Mouse (Mus musculus): ENCODE data around the gene Dpy30. TPM values are rescaled to one million over a fixed set of nuclear protein-coding genes. Genes with fewer than 3 reads are reported as not detected.
"Not testable (repeated sequence)": the region's sequence is repeated elsewhere in the genome, so short reads cannot be mapped to it uniquely, and the experiment has no call there.

Dpy30 gene
- polyA plus RNA-seq (2015; fragmentation: Nextera tagmentation; extraction: Ambion mirVana), result 202 and 214 TPM in 2 replicates

DNA sequence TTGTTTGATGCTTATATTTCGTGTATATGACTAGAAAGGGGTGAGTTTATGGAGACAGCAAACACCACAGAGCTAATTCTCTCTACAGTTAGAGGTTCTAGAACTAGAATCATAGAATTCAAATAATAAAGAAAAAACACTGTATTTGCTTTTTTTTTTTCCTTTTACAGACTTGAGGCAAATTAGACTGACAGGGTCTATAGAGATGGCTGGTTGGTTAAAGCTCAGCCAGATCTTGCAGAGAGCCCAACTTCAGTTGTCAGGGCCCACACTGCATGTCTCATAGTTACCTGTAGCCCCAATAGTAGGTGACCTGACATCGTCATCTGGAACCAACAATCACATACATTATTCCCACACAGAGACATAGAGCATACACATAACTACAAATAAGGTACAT is at the start of gene Dpy30:
Gene Dpy30, minus strand, starts transcription at position 101 of the 400 bp plus-strand sequence.
- no peaks in the 10 kb centered on the region for H3K9me3 ChIP-seq
- H3K9ac ChIP-seq (replicated peaks), result no peak within 1 kb of the TSS
- no peaks in the 10 kb centered on the region for H3K36me3 ChIP-seq
- no peak within 1 kb of the TSS for H3K4me2 ChIP-seq (replicated peaks)
- no peak within 1 kb of the TSS for H3K4me3 ChIP-seq
- no peaks in the 10 kb centered on the region for H3K27me3 ChIP-seq
- ATAC-seq (replicated peaks), result no peak
- no peak within 1 kb of the TSS for H3K27ac ChIP-seq (replicated peaks)
- 74% methylated on average over 2 of the region's 2 CpGs for WGBS
- H3K4me1 ChIP-seq, result no peaks in the 10 kb centered on the region

DNA sequence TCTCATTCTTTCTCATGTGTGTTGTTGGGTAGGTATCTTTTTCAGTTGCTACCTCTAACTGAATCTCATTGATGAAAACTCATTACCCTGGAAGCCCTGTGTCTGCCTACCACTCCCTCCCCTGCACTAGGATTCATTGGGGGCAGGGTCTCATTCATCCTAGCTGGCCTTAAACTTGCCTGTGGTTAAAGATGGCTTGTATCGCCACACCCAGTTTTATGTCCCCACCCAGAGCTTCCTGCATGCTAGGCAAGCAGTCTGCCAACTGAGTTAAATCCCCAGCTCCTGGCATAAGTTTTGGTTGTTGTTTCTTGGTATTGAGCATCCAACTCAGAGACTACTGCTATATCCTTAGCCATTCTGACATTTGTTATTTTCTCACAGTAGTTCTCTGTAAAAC is 39.8 kb upstream of the Dpy30 start:
- Histone ChIP-seq H3K9me3 (no peaks in the 10 kb centered on the region), H3K27ac (replicated peaks) (no peak overlapping the region), H3K4me1 (no peaks in the 10 kb centered on the region), H3K27me3 (no peaks in the 10 kb centered on the region), H3K4me3 (no peak overlapping the region), H3K9ac (replicated peaks) (no peak overlapping the region), H3K36me3 (peaks cover 48% of the 10 kb centered on the region), H3K4me2 (replicated peaks) (no peak overlapping the region)
- no peak for ATAC-seq (replicated peaks)
- WGBS, result 88% methylated on average over 1 of the region's 1 CpGs

DNA sequence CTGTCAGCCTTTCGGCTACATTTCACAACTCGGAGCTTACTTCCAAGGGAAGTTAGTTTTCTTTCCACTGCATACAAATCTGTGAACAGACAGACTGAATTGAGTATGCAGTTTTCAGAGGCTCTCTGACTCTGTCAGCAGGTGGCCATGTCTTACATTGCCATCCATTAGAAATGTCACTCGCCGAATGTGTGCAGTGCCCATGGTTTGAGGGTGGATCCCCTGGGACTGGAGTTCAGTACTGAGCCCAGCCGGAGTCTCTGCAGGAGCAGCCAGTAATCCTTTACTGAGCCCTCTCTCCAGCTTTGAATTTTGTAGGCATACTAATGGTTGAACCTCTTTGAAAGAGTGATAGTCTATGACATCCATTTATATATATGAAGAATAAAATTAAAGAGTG is 17.4 kb upstream of the Dpy30 start:
- H3K27me3 ChIP-seq, result no peaks in the 10 kb centered on the region
- H3K9me3 ChIP-seq, result no peaks in the 10 kb centered on the region
- H3K4me3 ChIP-seq, result peak overlapping the region; percentile 87
- no peak overlapping the region for H3K27ac ChIP-seq (replicated peaks)
- peak overlapping the region; percentile 22; the same call in 1 of the 2 replicates for H3K9ac ChIP-seq (replicated peaks)
- ATAC-seq (replicated peaks), result no peak
- peak overlapping the region; percentile 58 for H3K4me2 ChIP-seq (replicated peaks)
- peaks cover 7% of the 10 kb centered on the region; the same call in 1 of the 2 replicates for H3K36me3 ChIP-seq
- H3K4me1 ChIP-seq, result peaks cover 43% of the 10 kb centered on the region
- WGBS, result 63% methylated on average over 5 of the region's 5 CpGs

DNA sequence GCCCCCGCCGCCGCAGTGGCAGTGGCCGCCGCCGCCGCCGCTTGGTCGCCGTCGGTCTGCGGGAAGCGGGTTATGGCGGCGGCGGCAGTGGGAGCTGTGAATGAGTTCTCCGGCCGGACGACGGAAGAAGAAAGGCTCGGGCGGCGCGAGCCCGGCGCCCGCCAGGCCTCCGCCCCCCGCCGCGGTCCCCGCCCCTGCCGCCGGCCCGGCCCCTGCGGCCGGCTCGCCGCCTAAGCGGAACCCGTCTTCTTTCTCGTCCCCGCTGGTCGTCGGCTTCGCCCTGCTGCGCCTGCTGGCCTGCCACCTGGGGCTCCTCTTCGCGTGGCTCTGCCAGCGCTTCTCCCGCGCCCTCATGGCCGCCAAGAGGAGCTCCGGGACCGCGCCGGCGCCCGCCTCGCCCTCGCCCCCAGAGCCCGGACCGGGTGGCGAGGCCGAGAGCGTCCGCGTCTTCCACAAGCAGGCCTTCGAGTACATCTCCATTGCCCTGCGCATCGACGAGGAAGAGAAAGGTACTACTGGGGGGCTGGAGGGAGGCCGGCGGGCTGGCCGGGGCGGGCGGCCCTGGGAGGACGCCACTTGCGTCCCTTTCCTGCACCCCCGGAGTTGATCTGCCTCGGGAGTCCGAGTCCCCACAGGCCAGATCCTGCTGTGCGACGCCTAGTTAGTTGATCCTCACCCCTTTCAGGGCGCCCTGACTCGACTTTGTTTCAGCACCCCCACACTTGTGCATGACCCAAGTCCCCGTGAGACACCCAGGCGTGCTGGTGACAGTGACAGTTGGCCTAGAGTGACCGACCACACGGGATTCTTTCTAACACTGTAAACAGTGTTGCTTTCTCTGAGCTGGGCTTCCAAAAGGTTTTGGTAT is 15.4 kb upstream of the Dpy30 start, which contains the start of gene Spast:
Gene Spast, plus strand, starts transcription at position 51 of the 868 bp plus-strand sequence.
- peak within 1 kb of the TSS; percentile 87 for H3K4me3 ChIP-seq
- under 1% methylated on average over 73 of the region's 90 CpGs for WGBS
- H3K27ac ChIP-seq (replicated peaks), result peak within 1 kb of the TSS; percentile 98
- peak; percentile 72 for ATAC-seq (replicated peaks)
- peak within 1 kb of the TSS; percentile 98 for H3K9ac ChIP-seq (replicated peaks)
- H3K36me3 ChIP-seq, result peaks cover 5% of the 10 kb centered on the region; the same call in 1 of the 2 replicates
- no peaks in the 10 kb centered on the region for H3K27me3 ChIP-seq
- peak within 1 kb of the TSS; percentile 58 for H3K4me2 ChIP-seq (replicated peaks)
- H3K4me1 ChIP-seq, result peaks cover 43% of the 10 kb centered on the region
- no peaks in the 10 kb centered on the region for H3K9me3 ChIP-seq

DNA sequence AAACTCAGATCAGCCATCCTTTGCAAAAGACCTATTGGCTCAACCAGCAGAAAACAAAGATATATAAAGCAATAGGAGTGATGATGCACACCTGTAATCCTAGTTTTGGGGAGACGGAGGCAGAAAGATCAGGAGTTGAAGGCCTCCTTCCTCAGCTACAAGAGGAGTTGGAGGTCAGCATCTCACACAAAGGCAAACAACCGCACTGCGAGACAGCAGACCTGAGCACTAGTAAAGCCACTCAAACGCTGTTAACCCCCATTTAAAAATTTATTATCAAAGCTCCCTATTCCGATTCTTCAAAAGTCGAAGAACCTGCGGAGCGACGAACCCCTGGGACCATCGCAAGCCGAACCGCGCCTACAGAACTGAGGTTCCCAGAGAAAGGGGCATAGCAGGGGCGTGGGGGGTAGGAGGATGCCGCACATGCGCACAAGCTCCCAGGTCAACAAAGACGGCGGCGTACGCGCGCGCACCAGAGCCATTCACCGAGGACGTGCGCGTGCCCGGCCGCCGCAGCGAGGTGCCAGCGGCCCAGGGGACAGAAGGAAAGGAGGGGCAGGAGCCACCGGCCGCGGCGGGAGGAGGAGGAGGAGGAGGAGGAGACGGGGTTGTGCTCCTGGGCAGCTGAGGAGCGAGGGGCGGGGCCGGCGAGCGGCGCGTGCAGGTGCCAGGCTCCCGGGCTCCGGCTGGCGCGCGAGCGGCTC is 14.6 kb upstream of the Dpy30 start:
- peak overlapping the region; percentile 98 for H3K9ac ChIP-seq (replicated peaks)
- H3K36me3 ChIP-seq, result no peaks in the 10 kb centered on the region
- ATAC-seq (replicated peaks), result peak; percentile 92
- no peaks in the 10 kb centered on the region for H3K9me3 ChIP-seq
- peak overlapping the region; percentile 58 for H3K4me2 ChIP-seq (replicated peaks)
- peak overlapping the region; percentile 98 for H3K27ac ChIP-seq (replicated peaks)
- peak overlapping the region; percentile 87 for H3K4me3 ChIP-seq
- H3K4me1 ChIP-seq, result peaks cover 40% of the 10 kb centered on the region
- WGBS, result under 1% methylated on average over 40 of the region's 50 CpGs
- no peaks in the 10 kb centered on the region for H3K27me3 ChIP-seq

DNA sequence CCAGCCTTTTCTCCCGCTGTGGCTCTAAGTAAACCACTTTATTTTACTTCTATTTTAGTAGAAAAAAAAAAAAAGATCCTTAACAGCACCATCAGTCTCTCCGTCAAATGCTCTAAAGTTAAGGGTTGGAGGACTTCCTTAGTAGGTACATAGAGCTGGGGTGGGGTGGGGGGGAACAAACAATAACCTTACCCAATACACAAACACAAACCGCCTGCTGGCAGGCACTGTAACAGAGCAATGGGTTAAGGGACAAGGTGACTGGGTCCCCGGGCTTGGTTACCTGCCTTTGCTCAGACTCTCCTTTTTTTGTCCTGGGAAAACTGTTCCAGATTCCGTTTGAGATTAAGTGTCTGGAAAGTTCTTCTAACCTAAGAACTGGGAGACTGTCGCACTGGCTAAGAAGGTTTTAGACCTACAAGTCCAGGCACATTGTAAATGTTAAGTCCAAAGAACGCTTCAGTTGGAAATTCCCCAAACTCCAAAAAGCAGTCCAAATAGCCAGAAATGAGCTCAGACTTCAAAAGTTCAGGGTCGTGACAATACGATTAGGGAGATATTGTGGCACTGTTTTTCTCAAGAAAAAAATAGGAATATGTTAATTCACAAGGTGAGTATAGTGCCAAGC is 7.4 kb upstream of the Dpy30 start:
- no peaks in the 10 kb centered on the region for H3K9me3 ChIP-seq
- H3K4me1 ChIP-seq, result no peaks in the 10 kb centered on the region
- no peak overlapping the region for H3K4me3 ChIP-seq
- H3K27me3 ChIP-seq, result no peaks in the 10 kb centered on the region
- H3K4me2 ChIP-seq (replicated peaks), result no peak overlapping the region
- H3K9ac ChIP-seq (replicated peaks), result no peak overlapping the region
- no peak for ATAC-seq (replicated peaks)
- no peak overlapping the region for H3K27ac ChIP-seq (replicated peaks)
- H3K36me3 ChIP-seq, result no peaks in the 10 kb centered on the region
- 82% methylated on average over 9 of the region's 9 CpGs for WGBS

DNA sequence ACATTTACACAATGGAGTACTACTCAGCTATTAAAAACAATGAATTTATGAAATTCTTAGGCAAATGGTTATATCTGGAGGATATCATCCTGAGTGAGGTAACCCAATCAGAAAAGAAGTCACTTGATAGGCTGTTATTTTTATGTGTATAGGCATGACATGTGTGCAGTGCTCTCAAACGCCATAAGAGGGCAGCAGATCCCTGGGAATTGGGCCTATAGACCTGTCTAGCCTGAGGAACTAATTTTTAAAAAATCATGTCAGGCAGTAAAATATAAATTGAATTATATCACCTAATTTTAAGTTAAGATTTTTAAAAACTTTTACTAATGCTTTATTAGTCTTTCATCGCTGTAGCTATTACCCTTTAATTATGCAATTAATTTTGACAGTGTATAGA is 4.4 kb upstream of the Dpy30 start:
- not testable (repeated sequence) for H3K4me1 ChIP-seq; H3K4me3 ChIP-seq; H3K27ac ChIP-seq (replicated peaks); H3K27me3 ChIP-seq; H3K9ac ChIP-seq (replicated peaks); H3K9me3 ChIP-seq; H3K36me3 ChIP-seq; H3K4me2 ChIP-seq (replicated peaks); ATAC-seq (replicated peaks)
- WGBS, result 43% methylated on average over 2 of the region's 2 CpGs

DNA sequence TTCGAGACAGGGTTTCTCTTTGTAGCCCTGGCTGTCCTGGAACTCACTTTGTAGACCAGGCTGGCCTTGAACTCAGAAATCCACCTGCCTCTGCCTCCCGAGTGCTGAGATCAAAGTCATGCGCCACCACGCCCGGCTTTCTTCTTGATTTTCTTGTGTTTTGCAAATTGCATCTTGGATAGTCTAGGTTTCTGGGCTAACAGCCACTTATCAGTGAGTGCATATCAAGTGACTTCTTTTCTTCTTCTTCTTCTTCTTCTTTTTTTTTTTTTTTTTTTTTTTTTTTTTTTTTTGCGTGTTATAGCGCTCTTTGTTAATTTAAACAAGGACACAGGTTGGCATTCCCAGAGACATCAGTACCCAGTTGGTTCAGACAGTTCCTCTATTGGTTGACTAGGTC is 3.5 kb upstream of the Dpy30 start:
- not testable (repeated sequence) for H3K4me3 ChIP-seq; H3K36me3 ChIP-seq; ATAC-seq (replicated peaks); H3K4me2 ChIP-seq (replicated peaks); H3K9me3 ChIP-seq; H3K27me3 ChIP-seq; H3K9ac ChIP-seq (replicated peaks); H3K27ac ChIP-seq (replicated peaks); H3K4me1 ChIP-seq
- WGBS, result 82% methylated on average over 7 of the region's 7 CpGs

DNA sequence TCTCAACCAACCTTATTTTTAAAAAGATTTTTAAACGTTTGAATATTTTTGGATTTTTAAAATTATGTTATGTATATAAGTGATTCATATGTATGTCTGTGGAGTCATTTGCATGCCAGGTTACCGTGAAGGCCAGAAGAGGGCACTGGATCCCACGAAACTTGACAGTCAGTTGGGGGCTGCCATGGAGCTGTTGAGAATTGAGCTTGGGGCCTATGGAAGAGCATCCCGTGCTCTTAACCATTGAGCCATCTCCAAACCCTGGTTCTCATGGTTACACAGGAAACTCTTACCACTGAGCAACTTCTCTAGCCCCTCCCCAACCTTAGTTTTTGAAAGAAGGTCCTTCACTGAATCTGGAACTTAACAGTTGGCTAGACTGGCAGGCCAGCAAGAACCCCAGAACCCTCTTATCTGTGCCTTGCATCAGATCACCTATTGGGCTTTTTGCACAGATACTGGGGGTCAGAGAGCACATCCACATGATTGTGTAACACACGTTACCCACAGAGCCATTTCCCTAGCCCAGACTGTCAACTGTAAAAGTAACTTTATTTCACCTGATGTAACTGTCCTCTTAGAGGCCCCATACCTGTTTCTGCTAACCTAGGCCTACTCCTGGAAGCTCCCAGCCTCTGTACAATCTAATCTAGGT is 1.2 kb downstream of the Dpy30 start:
- no peak overlapping the region for H3K4me2 ChIP-seq (replicated peaks)
- no peaks in the 10 kb centered on the region for H3K9me3 ChIP-seq
- H3K36me3 ChIP-seq, result no peaks in the 10 kb centered on the region
- H3K27ac ChIP-seq (replicated peaks), result no peak overlapping the region
- WGBS, result 54% methylated on average over 5 of the region's 5 CpGs
- H3K4me1 ChIP-seq, result no peaks in the 10 kb centered on the region
- no peak overlapping the region for H3K4me3 ChIP-seq
- ATAC-seq (replicated peaks), result no peak
- no peak overlapping the region for H3K9ac ChIP-seq (replicated peaks)
- H3K27me3 ChIP-seq, result no peaks in the 10 kb centered on the region

DNA sequence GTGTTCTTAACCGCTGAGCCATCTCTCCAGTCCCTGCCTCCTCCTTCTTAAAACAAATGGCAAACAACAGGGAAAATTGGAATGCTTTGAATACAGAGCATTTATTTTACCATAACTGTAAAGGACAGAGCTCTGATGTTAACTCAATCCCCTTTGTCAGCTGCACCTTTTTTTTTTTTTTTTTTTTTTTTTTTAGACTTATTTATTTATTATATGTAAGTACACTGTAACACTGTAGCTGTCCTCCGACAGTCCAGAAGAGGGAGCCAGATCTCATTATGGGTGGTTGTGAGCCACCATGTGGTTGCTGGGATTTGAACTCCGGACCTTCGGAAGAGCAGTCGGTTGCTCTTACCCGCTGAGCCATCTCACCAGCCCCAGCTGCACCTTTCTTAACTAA is 5.0 kb downstream of the Dpy30 start:
- Histone ChIP-seq H3K27me3 (no peaks in the 10 kb centered on the region), H3K4me2 (replicated peaks) (no peak overlapping the region), H3K9ac (replicated peaks) (no peak overlapping the region), H3K4me1 (peaks cover 18% of the 10 kb centered on the region), H3K9me3 (no peaks in the 10 kb centered on the region), H3K4me3 (no peak overlapping the region), H3K36me3 (no peaks in the 10 kb centered on the region), H3K27ac (replicated peaks) (no peak overlapping the region)
- no peak for ATAC-seq (replicated peaks)
- 95% methylated on average over 6 of the region's 6 CpGs for WGBS

DNA sequence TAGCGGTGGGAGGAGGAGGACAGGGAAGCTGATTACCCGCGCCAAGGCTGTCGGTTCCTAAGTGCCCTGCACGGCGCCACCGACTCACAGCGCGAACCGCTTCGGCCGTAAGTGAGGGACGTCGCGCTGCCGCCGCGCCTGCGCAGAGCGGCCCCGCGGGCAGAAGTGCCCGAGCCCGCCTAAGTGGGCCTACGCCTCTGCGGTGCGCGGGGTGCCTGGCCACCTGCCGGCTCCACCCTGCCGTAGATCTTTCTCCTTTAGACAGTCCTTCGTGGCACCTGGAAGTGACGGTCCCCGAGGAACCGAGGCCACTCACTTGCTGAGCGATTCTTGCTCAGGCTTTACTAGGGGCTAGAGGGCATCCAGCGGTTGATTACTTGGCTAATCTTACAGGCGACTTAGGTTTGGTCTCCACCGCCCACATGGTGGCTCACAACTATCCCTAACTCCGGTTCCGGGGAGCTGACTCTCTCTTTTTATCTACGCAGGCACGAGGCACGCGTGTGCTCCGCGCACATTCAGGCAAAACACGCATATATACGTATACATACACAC is 7.4 kb downstream of the Dpy30 start:
- peak overlapping the region; percentile 62 for H3K4me2 ChIP-seq (replicated peaks)
- ATAC-seq (replicated peaks), result peak; percentile 96
- H3K9me3 ChIP-seq, result no peaks in the 10 kb centered on the region
- peak overlapping the region; percentile 82 for H3K4me3 ChIP-seq
- WGBS, result under 1% methylated on average over 48 of the region's 48 CpGs
- peak overlapping the region; percentile 89 for H3K27ac ChIP-seq (replicated peaks)
- H3K36me3 ChIP-seq, result no peaks in the 10 kb centered on the region; the same call in 1 of the 2 replicates
- H3K9ac ChIP-seq (replicated peaks), result peak overlapping the region; percentile 80
- H3K4me1 ChIP-seq, result peaks cover 18% of the 10 kb centered on the region
- no peaks in the 10 kb centered on the region for H3K27me3 ChIP-seq
